Mouse (Mus musculus): ENCODE measurements at regions not wholly inside any gene's neighbourhood (a gene's known extent, or its start where the extent isn't known, plus 50 kb on each side); places are given as distances from the start of the nearest gene placed in this dataset.
"Not testable (repeated sequence)": the region's sequence is repeated elsewhere in the genome, so short reads cannot be mapped to it uniquely, and the experiment has no call there.

- Histone ChIP-seq H3K36me3 (replicated peaks in 1 of 2; ENCODE audit: control insufficient read depth in 1 of 2, insufficient read depth in 1 of 2, low read length in 1 of 2) (no peaks in the 10 kb centered on the region), H3K27me3 (replicated peaks) (no peaks in the 10 kb centered on the region), H3K4me1 (ENCODE audit: control insufficient read depth in 1 of 2, insufficient read depth in 2 of 2) (no peaks in the 10 kb centered on the region), H3K4me2 (ENCODE audit: insufficient read depth, low read depth, poor library complexity, severe bottlenecking) (no peak overlapping the region), H3K4me3 (replicated peaks in 1 of 3; ENCODE audit: low read depth in 2 of 3, low read length in 2 of 3, poor library complexity in 1 of 3) (no peak overlapping the region), H3K79me2 (replicated peaks; ENCODE audit: control insufficient read depth, extremely low read depth, insufficient read depth, poor library complexity, severe bottlenecking) (no peaks in the 10 kb centered on the region), H3K9me3 (replicated peaks; ENCODE audit: low read length) (no peaks in the 10 kb centered on the region), H3K27ac (ENCODE audit: insufficient read depth, low read depth) (no peak overlapping the region), H3K9ac (ENCODE audit: insufficient read depth, low read depth) (no peak overlapping the region)
- dilution Hi-C loops (cut with MboI; ENCODE audit: extremely low pct_ligation_motif_present, extremely low pct_unique_long_range_greater_than_20kb, low sequenced_read_pairs), result no loop called here
- in situ Hi-C loops (cut with MboI; ENCODE audit: low pct_ligation_motif_present, low pct_unique_long_range_greater_than_20kb, low sequenced_read_pairs), result no loop called here
- TF ChIP-seq MAX (IDR thresholded peaks at IDR 0.05; ENCODE audit: low read length) (no peak), UBTF (IDR thresholded peaks at IDR 0.05; ENCODE audit: low read depth, low read length) (no peak), MAZ (IDR thresholded peaks at IDR 0.05; ENCODE audit: low read depth, low read length) (no peak), USF2 (conservative IDR thresholded peaks at IDR 0.05; ENCODE audit: low read depth, low read length) (no peak), MXI1 (IDR thresholded peaks at IDR 0.05; ENCODE audit: low read depth, low read length) (no peak), SIN3A (IDR thresholded peaks at IDR 0.05; ENCODE audit: low read length) (no peak), SMC3 (IDR thresholded peaks at IDR 0.05; ENCODE audit: low read depth, low read length) (no peak), MEF2A (IDR thresholded peaks at IDR 0.05; ENCODE audit: borderline replicate concordance, low read depth, low read length) (no peak), ETS1 (conservative IDR thresholded peaks at IDR 0.05; ENCODE audit: low read depth, low read length) (no peak), NELFE (IDR thresholded peaks at IDR 0.05; ENCODE audit: low read depth, low read length) (no peak), EP300 (IDR thresholded peaks at IDR 0.05; ENCODE audit: low read length) (no peak), ZKSCAN1 (IDR thresholded peaks at IDR 0.05; ENCODE audit: borderline replicate concordance, low read depth, low read length) (no peak), POLR2A (IDR thresholded peaks at IDR 0.05; ENCODE audit: low read depth, low read length) (no peak), JUN (IDR thresholded peaks at IDR 0.05; ENCODE audit: insufficient read depth, low read depth, low read length) (no peak), KAT2A (IDR thresholded peaks at IDR 0.05; ENCODE audit: insufficient replicate concordance, low read length) (no peak), IRF4 (IDR thresholded peaks at IDR 0.05; ENCODE audit: low read depth, low read length) (no peak), PAX5 (IDR thresholded peaks at IDR 0.05; ENCODE audit: low read length) (no peak)
- no peak for DNase-seq (ENCODE audit: extremely low read depth)
Measured at GRCm38 (mm10) chr16:42416673-42417072, 76.2 kb upstream of the Gap43 start.

- H3K4me3 ChIP-seq (replicated peaks in 1 of 3; ENCODE audit: low read depth in 2 of 3, low read length in 2 of 3, poor library complexity in 1 of 3); H3K36me3 ChIP-seq (replicated peaks in 1 of 2; ENCODE audit: control insufficient read depth in 1 of 2, insufficient read depth in 1 of 2, low read length in 1 of 2); H3K79me2 ChIP-seq (replicated peaks; ENCODE audit: control insufficient read depth, extremely low read depth, insufficient read depth, poor library complexity, severe bottlenecking); H3K9me3 ChIP-seq (replicated peaks; ENCODE audit: low read length); H3K4me1 ChIP-seq (ENCODE audit: control insufficient read depth in 1 of 2, insufficient read depth in 2 of 2); H3K4me2 ChIP-seq (ENCODE audit: insufficient read depth, low read depth, poor library complexity, severe bottlenecking); dilution Hi-C loops (cut with MboI; ENCODE audit: extremely low pct_ligation_motif_present, extremely low pct_unique_long_range_greater_than_20kb, low sequenced_read_pairs); H3K27ac ChIP-seq (ENCODE audit: insufficient read depth, low read depth); in situ Hi-C loops (cut with MboI; ENCODE audit: low pct_ligation_motif_present, low pct_unique_long_range_greater_than_20kb, low sequenced_read_pairs); H3K9ac ChIP-seq (ENCODE audit: insufficient read depth, low read depth); H3K27me3 ChIP-seq (replicated peaks): not testable (repeated sequence)
- DNase-seq (ENCODE audit: extremely low read depth), result peak; percentile 7
Measured at GRCm38 (mm10) chr16:42412031-42412430, 71.6 kb upstream of the Gap43 start.
